Mouse (Mus musculus): ENCODE measurements around the gene Rab5b.

- TF ChIP-seq POLR2A (IDR thresholded peaks at IDR 0.05; ENCODE audit: extremely low read depth, insufficient read depth, low read length) (no peak), CTCF (IDR thresholded peaks at IDR 0.05; ENCODE audit: low read depth, low read length) (no peak)
Observed at GRCm38 (mm10) chr10:128737435-128737834, 41.4 kb upstream of the Rab5b start.

Measured in liver, adult 2 months (tissue).